Mouse (Mus musculus) limb, embryonic 12.5 days (tissue): ENCODE measurements around the gene Fam118b. TPM values are rescaled to one million over a fixed set of nuclear protein-coding genes. Genes with fewer than 3 reads are reported as not detected.

ENCODE experiments used
- polyA plus RNA-seq: library from polyadenylated mRNA; unstranded; fragments of >200 nt; fragmentation: Nextera tagmentation; extraction: Ambion mirVana; gene quantifications from 2 replicates; pipeline ENCODE4 v1.2.1, GENCODE M21; 2016

Gene Fam118b
- polyA plus RNA-seq, 1 experiment from 2014 or later, result 52.7 TPM

Other genes with a start within 250 kb of the Fam118b start
- 29.7 and 30.3 TPM in 2 replicates for gene St3gal4, start 148.5 kb downstream of the Fam118b start, polyA plus RNA-seq
- 78.5 and 85.6 TPM in 2 replicates for gene Dcps, start 91.7 kb downstream of the Fam118b start, polyA plus RNA-seq
- gene Srpr, start 67.6 kb downstream of the Fam118b start, polyA plus RNA-seq, result 97.6 and 105 TPM in 2 replicates
- 14.9 and 15.7 TPM in 2 replicates for gene Tirap, start 67.5 kb downstream of the Fam118b start, polyA plus RNA-seq
- gene Foxred1, start 56.8 kb downstream of the Fam118b start, polyA plus RNA-seq, result 48.2 and 52.1 TPM in 2 replicates
- 34.2 and 34.3 TPM in 2 replicates for gene Rpusd4, start 60 bp upstream of the Fam118b start, polyA plus RNA-seq
- 19.9 and 25.0 TPM in 2 replicates for gene Cdon, start 153.3 kb upstream of the Fam118b start, polyA plus RNA-seq